Mouse (Mus musculus) right cerebral cortex, adult 2 months (tissue): ENCODE measurements around the gene Cox15.

Experiments used
- DNase-seq, 2 experiments: peaks; one replicate each; pipeline ENCODE4 v3.0.0; 2021 to 2022; ENCODE audit warnings: low spot score in 2 of 2

Gene Cox15

DNA sequence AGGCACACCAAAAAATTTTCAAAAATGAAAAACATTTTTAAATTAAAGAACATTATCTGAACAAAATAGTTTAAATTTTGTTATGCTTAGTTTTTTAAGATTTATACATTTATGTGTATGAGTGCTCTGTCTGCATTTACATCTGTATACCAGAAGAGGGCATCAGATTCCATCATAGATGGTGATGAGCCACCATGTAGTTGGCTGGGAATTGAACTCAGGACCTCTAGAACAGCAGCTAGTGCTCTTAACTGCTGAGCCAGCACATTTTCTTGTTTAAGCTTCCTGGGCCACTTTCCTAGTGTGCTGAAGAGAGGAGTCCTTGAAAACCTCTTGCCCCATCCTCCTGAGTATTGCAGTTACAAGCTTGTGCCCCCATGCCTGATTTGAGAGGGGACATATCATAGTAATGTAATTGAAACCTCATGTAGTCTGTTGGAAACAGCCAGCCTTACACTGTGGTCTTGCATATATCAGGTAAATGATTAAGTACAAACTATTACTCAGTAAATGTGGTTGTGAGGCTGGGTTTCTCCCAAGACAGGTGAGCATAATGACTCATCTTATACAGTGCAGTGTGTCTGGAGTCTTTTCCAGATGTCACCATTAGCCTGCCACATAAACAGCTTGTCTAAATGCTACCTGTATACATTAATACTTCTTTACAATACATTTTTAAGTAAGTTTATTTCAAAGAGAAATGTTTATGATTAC lies 8.9 kb upstream of the Cox15 start:
- DNase-seq, result no peak

GRCm38 (mm10) chr19:43760504-43760903 lies 7.7 kb upstream of the Cox15 start:
- peak; percentile 70 to 75 for DNase-seq

GRCm38 (mm10) chr19:43754872-43755271 lies 2.1 kb upstream of the Cox15 start:
- no peak for DNase-seq

DNA sequence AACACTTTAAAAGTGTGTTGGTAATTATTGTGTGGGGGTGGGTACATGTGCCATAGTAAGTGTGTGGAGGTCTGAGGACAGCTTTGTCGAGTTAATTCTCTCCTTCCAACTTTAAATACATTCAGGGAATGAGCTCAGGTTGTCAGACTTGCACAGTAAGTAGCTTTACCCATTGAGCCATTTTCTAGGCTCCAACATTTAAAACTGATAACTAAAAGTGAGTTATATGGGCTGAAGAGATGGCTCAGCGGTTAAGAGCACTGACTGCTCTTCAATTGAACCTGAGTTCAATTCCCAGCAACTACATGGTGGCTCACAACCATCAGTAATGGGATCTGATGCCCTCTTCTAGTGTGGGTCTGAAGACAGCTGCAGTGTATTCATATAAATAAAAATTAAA lies 1.4 kb upstream of the Cox15 start:
- no peak for DNase-seq

GRCm38 (mm10) chr19:43753226-43753835 lies 531 bp upstream of the Cox15 start:
- DNase-seq, result peak; percentile 87 to 89

GRCm38 (mm10) chr19:43750008-43750407 lies 2.8 kb downstream of the Cox15 start:
- DNase-seq, result no peak

DNA sequence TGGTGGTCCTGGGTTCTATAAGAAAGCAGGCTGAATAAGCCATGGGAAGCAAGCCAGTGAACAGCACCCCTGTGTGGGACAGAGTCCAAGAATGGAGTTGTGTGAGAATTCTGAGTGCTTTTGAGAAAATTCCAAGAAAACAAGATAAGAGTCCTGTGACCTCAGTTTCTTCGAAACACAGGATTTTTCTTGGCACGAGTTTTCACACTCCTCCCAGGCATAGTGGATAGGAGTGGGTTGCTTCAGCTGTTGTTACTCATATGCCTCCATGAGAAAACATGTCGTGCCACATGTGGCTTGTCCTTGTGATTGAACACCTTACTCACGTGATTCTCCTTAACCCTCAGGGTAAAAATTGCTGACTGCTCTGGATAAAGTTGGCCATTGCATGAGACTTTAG lies 4.9 kb downstream of the Cox15 start:
- no peak for DNase-seq

GRCm38 (mm10) chr19:43745740-43746139 lies 7.1 kb downstream of the Cox15 start:
- DNase-seq, result no peak

DNA sequence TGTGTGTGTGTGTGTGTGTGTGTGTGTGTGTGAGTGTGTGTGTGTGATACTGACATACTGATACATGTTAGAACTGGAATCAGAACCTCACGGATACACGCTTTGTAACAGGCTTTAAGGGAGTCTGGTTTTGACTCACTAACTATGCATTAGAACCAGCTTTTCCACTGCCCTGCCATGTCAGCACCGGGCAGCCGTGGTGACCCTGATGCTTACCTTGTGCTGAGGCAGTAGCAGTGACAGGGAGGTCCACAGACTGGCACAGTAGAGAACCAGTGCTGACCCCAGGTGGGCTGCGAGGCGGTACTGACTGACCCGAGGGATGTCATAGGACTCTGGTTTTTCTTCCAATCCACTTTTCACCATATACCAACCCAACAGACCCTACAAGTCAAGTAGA lies 9.4 kb downstream of the Cox15 start:
- DNase-seq, result no peak

DNA sequence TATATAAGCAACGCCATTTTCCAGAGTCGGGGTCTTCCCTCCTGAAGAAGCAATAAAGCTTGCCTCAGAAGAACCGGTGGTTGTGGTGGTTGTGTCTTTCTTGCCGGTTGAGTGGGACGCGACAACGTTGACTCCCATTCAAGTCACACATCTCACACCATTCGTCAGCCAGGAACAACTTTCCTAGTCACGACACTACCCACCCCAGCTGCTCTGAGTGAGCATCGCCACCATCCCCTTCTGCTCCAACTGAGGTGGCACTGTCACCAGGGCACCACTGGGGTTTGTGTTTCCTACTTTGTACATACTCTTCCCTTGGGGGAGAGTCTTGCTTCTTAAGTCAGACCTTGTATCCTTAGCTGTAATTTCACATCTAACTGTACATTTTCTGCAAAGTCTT lies 14.4 kb downstream of the Cox15 start:
- no peak for DNase-seq

DNA sequence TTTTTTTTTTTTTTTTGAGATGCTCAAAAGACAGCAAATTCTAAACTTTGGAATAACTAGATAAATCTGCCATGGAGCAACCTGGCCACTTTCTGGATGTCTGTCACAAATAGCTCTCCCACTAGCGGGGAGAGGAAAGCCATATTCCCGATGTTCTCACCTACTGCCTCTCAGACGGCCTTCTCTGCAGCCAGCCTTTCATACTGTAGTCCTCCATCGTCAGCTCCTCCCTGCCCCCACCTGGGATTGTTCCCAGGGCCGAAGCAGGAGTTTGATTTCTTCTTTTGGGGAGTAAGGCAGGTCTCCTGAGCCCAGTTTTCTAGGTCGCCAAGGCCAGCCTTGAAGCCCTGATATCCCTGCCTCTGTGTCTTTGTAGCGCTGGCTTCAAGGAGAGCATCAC lies 21.6 kb downstream of the Cox15 start:
- DNase-seq, result no peak

DNA sequence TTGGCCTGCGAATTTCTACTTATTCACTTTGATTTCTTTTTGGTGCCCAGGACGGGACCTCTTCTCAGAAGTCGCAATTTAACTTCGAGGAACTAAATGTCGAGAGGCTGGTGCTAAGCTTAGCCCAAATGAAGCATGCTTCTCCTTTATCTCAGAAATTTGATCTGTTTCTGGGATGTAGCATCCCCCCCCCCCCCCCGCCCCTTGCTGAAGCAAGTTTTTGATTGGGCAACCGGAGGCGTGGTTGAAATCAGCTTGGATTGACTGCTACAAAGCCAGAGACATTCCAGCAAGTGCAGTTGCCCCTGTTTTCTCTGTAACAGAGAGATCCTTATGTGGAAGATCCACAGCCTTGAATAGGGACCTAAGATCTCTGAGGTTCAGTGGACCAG lies 22.8 kb downstream of the Cox15 start:
- no peak for DNase-seq

DNA sequence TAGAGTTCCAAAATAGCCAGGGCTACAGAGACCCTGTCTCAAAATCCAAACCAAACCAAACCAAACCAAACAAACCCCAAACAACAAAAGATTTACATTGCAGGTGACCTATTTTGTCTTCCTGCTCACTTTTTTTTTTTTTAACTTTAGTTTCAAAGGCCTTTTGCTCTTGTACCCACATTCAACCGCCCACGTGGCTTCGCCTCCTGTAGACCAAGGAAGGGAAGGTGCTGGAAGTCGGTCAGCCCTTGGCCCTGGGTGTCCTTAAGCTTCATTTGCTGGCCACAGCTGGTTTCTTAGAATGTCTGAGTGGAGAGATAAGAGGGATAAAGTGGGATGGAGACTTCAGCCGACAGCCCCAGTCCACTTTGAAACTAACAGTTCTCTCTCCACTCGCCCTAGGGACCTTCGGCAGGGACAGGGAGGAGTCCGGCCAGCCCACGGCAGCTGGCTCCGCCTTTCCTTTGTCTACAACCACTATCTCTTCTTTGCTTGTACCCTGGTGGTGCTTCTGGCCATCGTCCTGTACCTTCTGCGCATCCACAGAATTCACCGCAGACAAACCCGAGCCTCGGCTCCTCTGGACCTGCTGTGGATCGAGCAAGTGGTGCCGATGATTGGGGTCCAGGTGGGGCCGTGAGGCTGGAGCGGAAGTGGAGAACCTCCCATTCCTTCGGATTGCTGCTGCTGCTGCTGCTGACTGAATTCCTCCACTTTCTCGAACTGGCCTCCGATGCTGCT lies 23.3 kb downstream of the Cox15 start:
- no peak for DNase-seq

DNA sequence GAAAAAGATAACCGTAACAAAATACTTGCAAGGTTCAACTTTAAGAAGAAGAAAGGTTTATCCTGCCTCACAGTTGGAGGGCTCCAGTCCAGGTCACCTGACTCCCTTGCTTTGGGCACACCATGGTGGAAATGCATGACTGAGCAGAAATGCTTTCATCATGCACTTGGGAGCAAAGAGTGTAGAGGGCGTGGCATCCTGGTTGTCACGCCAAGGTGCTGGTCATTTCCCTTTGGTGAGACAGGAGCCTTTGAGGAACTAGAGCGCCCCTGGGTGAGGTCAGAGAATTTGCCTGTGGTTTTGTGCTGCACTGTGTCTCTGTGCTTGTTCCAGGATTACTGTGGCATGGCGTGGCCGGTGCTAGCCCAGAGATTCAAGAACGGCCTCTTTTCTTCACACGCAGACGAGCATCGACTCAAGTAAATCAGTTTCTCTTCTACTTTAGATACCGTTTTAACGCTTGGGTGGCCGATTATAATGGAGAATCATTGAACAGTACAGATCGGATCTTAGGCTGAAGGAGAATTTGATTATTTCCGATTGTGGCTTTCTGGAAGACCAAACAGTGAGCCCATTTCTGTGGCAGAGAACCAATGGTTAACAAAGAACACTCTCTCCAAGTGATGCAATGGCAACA lies 26.2 kb downstream of the Cox15 start:
- DNase-seq, result no peak

DNA sequence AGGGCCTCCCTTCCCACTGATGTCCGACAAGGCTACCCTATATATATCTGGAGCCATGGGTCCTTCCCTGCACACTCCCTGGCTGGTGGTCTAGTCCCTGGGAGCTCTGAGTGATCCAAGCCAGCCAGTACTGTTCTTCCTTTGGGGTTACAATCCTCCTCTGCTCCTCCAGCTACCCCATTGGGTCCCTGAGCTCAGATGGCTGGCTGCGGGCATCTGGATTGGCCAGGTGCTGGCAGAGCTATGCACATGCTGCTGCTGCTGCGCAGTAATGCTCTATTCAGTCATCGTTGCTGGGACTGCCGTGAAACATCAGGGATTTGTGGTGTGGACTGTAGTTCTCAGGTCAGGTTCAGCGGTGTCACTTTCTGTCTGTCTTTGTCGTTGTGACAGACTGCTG lies 28.0 kb downstream of the Cox15 start:
- no peak for DNase-seq

GRCm38 (mm10) chr19:43724194-43724593 lies 28.6 kb downstream of the Cox15 start:
- DNase-seq, result no peak

GRCm38 (mm10) chr19:43723501-43723900 lies 29.3 kb downstream of the Cox15 start:
- no peak for DNase-seq

DNA sequence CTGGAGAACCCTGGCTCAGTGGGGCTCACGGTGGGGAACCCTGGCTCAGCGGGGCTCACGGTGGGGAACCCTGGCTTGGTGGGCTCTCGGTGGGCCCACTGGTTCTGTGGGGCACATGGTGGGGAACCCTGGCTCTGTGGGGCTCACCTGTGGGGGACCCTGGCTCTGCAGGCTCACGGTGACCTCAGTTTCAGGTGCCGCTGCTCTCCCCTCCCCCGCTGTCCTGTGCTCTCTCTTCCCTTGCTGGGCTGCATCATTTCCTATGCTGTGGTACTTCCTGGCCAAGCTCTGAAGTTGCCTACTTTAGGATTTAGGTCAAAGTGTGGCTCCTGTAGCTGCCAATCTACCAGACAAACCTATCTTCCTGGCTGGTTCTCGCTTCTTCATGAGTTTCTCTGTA lies 29.9 kb downstream of the Cox15 start:
- DNase-seq, result no peak

DNA sequence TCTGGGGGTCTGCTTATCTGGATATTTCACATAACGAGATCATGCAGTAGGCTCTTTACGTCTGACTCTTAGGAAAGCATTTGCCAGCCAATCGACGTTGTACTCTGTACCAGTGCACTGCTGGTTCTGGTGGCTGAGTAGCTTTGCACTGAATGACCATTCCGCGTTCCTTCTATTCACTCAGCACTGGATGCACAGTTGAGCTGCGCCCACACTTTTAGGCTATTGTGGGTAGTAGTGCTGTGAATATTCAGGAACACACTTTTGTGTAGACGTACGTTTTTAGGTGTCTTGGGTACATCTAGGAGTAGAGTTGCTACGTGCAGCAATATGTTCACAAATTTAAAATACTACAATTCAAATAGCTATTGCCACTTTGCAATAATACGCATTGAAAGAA lies 32.7 kb downstream of the Cox15 start:
- DNase-seq, result no peak

DNA sequence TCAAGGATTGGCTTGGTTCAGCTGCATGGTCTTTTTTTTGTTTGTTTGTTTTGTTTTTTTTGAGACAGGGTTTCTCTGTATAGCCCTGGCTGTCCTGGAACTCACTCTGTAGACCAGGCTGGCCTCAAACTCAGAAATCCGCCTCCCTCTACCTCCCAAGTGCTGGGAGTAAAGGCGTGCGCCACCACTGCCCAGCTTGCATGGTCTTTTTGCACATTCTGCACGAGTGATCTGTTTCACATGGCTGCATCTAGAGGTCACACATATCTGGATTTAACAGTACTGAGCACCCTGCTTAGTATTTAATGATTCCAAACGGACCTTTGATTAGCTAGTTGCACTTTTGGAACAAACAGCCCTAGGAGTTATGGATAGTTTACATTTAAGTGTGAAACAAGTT lies 40.8 kb downstream of the Cox15 start:
- DNase-seq, result no peak

DNA sequence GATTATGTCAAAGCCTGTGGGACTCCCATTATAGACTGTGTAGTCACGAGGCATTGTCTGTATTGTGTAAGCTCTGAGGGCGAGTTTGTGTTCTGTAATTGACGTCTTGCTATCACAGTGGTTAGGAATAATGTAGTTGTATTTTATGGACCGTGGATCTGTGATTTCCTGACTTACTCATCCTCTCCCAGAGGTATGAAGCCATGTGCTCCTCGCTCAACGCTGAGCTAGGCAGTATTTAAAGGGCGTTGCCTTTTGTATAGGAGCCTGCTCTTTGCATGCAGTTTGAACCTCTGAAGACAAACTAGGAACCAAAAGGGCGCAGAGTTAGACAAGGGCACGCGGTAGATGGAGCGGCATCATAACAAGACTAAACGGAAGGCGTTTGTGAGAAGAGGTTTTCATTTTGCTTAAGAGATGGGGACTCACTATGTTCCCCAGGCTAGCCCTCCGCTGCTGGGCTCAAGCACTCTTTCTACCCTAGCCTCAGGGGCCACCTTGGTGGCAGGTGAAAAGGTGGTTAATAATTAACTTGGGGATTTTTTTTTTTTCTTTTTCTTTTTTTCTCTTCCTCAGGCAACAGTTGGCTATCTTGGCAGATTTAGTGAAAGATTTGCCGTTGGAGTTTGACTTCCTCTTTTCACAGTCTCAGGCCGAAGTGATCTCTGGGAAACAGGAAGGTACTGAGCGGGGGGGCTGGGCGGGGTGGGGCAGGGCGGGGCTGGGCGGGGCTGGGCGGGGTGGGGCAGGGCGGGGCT lies 41.5 kb downstream of the Cox15 start:
- DNase-seq, result no peak

DNA sequence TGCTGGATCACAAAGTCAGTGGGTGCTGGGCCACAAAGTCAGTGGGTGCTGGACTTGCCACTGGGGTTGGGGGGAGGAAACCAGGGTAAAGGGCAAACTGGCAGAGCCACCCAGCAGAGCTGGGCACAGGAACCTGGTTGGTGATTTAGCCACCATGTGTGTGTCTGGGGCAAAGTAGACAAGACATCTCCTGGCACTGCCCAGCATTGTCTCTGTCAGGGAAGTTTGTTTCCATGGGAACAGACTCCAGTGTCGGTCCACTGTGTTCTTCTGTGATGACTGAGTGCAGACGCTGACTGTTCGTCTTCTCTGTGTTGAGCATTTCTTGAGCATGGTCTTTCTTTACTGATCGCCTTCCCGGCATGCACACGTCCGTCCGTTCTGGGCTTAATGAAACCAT lies 43.5 kb downstream of the Cox15 start:
- no peak for DNase-seq
